Mouse (Mus musculus) hindlimb bud, embryonic 11.5 days (tissue): ENCODE data around the gene Zfp207.
A peak's percentile ranks its signal among the peaks of the same experiment; 100 is the strongest.
"Not testable (repeated sequence)": the region's sequence is repeated elsewhere in the genome, so short reads cannot be mapped to it uniquely, and the experiment has no call there.

Experiments used
- DNase-seq: peaks from one replicate; pipeline ENCODE4 v3.0.0-alpha.2; 2012; ENCODE audit warnings: low read depth, low spot score; ENCODE audit errors: extremely low spot score

Gene Zfp207

GRCm38 (mm10) chr11:80407878-80408277, 24.8 kb downstream of the Zfp207 start:
- DNase-seq, result not testable (repeated sequence)

- DNase-seq, result no peak
Observed at GRCm38 (mm10) chr11:80410377-80410776, 27.3 kb downstream of the Zfp207 start.

DNA sequence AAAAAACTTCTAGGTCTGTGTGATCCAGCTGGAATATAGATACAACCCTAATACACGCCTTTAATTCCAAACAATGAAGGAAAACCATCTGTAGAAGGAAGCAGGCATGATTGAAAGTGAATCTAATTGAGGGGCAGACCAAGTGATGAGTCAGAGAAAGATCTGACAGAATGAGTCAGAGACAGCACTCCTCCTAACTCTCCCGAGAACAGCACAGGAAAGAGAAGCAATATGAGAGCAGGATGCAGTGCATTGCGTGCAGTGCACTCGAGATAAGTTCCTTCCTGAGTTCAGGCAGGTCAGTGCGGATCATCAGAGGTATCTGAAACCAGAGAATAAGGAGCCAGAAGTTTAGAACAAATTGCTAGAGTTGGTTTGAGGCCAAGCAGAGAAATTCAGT, 34.0 kb downstream of the Zfp207 start:
- DNase-seq, result no peak

DNA sequence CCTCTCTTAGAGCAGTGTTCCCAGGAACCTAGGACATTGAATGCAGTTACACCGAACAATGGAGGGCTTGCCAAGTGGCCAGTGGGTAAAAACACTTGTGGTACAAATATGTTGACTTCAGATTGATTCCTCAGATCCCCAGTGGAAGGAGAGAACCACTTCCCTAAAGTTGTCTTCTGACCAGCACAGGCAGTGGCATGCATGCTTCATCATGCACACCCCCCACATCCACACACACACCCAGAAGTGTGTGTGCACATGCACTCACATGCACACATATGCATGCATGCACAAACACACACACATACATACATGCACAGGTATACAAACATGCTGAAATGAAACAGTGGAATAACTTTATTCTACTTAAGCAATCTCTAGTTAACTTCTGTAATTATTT, 36.7 kb downstream of the Zfp207 start:
- DNase-seq, result no peak

DNA sequence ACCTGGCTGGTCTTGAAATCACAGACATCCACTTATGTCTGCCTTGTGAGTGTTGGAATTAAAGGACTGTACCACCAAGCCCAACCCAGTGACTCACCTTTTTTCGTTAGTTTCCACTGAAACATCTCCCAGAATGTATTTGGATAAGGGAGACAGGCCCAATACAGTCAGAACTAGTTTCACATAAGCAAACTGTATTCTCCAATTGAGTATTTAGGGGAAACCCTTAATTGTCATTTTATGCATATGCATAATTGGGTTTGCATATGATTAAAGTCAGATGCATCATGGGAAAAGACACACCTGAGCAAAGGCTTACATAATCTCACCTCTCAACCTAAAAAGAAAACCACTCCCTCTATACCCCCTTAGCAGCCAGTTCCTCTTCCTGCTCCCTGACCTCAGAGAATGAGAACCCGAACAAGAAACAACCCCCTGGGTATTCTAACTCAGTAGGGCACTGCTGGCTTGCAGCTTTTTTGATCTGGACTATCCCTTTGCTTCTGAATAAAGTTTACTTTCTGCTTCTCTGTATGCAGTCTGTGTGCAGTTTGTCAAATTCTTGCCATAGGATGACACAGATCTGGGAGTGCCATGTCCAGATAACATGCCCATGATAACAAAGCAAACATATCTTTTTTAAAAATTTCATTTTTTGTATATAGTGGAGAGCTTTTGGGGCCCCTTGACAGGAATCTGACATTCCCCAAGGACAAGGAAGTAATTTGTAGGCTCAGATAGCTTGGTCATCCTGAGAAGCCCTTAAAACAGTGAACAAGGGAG, 37.3 kb downstream of the Zfp207 start:
- DNase-seq, result no peak

GRCm38 (mm10) chr11:80421421-80422047, 38.5 kb downstream of the Zfp207 start:
- DNase-seq, result no peak

- DNase-seq, result no peak
Observed at GRCm38 (mm10) chr11:80424691-80425090, 41.6 kb downstream of the Zfp207 start.

DNA sequence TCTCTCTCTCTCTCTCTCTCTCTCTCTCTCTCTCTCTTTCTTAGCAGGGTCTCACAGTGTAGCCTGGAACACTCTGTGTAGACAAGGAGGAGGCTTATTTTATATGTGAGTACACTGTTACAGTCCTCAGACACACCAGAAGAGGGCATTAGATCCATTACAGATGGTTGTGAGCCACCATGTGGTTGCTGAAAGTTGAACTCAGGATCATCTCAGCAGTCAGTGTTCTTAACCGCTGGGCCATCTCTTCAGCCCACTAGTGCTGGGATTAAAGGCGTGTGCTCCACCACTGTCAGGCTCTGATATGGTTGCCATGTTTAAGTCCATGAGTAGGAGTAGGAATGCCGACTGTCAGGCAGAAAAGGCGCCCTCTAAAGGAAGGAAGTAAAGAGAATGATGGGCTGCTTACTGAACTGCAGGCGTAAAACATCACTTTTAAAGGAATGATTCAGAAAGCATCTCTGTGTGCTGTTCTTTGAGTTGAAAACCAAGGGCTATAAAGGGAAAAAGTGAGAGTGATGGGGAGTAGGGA, 42.2 kb downstream of the Zfp207 start:
- DNase-seq, result no peak

DNA sequence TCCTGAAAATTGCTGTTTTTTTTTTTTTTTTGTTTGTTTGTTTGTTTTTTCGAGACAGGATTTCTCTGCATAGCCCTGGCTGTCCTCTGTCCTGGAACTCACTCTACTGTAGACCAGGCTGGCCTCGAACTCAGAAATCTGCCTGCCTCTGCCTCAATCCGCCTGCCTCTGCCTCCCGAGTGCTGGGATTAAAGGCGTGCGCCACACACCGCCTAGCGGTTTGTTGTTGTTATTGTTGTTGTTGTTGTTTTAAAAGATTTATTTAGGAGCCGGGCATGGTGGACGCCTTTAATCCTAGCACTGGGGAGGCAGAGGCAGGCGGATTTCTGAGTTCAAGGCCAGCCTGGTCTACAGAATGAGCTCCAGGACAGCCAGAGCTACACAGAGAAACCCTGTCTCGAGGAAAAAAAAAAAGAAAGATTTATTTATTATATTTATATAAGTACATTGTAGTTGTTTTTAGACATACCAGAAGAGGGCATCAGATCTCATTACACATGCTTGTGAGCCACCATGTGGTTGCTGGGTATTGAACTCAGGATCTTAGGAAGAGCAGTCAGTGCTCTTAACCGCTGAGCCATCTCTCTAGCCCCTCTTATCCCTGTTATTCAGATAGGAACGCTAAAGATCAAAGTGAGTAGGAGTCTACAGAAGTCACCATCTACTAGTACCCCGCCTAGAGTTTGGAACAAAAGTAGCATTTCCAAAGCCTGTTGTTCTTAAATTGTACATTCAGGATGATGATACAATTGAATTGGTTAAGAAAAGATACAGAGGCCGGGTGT, 43.1 kb downstream of the Zfp207 start:
- DNase-seq, result not testable (repeated sequence)

- DNase-seq, result peak; percentile 70
Observed at GRCm38 (mm10) chr11:80428381-80429008, 45.4 kb downstream of the Zfp207 start, which contains the start of gene Psmd11. TSS of gene Psmd11 (plus strand) at chr11:80428615.

GRCm38 (mm10) chr11:80429009-80429475, 46.0 kb downstream of the Zfp207 start:
- DNase-seq, result no peak

GRCm38 (mm10) chr11:80429500-80430166, 46.6 kb downstream of the Zfp207 start:
- DNase-seq, result no peak

DNA sequence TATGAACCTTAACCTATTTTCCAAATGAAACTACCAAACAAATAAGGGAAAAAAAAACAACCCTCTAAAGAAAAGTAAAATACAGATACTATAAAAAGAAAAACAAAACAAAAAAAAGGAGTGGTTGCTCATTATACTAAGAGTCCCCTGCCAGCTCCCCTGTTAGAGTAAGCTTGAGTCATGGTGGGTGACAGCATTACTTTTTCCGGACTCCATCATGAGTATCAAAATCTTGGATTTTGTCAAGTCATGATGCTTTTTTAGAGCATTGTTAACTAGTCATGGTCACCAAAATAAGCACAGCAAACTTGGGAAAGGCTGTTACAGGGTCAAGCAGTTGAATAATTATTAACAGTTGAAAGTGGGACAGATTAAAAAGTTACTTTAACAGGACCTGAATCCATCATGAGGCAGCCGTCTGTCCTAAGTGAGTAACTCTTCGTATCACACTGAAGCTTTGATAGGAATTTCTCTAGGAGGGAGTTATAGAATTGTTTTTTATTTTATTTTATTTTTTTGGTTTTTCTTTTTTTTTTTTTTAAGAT, 47.4 kb downstream of the Zfp207 start:
- DNase-seq, result no peak

DNA sequence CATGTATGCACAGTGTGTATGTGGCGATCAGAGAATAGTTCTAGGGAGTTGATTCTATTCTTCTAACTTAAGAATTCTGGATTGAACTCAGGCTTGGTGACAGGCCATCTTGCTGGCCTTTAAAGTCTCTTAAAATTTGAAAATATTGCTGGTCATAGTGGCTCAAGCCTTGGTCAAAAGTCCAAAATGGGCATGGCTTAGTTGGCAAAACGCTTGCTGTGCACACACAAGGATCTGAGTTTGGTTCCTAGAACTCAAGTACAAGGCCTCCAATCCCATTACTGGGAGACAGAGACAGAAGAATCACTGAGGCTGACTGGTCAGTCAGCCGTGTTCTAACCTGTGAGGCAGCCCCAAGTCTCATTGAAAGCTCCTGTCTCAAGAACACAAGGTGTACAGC, 63.8 kb downstream of the Zfp207 start:
- no peak for DNase-seq

DNA sequence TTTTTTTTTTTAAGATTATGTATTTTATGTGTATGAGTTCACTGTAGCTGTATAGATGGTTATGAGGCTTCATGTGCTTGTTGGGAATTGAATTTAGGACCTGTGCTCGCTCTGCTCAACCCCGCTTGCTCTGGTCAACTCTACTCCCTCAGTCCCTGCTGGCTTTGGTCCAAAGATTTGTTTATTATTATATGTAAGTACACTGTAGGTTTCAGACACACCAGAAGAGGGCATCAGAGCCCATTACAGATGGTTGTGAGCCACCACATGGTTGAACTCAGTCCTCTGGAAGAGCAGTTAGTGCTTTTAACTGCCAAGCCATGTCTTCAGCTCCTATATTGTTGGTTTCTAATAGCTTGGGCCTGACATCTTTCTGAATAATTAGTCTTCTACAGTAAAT, 66.8 kb downstream of the Zfp207 start:
- DNase-seq, result no peak

DNA sequence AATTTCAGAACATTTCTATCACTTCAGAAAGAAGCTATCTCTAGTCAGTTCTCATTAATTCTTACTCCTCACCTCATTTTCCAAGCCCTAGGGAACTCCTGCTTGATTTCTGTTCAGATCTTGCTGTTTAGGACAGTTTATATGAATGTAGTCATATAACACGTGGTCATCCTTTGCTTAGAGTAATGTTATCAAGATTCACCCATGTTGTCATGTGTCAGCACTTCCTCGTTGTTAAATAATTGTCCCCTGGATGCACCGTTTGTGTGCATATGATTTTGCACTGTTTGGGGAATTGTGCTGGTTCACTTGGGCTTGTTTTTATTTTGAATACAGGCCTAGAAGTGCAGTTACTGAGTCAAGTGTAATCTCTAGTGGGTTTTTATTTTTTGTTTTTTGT, 69.2 kb downstream of the Zfp207 start:
- DNase-seq, result no peak

DNA sequence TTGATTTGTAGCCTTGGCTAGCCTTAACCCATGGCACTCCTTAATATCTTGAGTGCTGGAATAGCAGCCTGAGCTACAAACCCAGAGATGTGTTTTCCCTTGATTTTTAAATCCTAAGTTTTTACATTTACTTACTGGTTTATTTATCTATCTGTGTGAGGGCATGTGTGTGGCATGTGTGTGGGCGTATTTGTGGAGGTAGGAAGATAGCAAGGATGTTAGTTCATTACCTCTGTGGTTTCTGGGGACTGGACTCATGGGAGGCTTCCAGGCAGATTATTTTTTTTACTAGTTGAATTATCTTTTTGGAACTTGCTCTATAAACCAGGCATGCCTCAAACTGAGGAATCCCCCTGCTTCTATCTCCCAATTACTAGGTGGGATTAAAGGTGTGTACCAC, 70.1 kb downstream of the Zfp207 start:
- DNase-seq, result no peak
